Mouse (Mus musculus) frontal cortex, postnatal 14 days (tissue): ENCODE results near the gene Bhlhe23.

Experiments
- DNase-seq, 2 experiments: peaks; one replicate each; pipeline ENCODE4 v3.0.0; 2022; ENCODE audit warnings: low spot score in 2 of 2

Gene Bhlhe23

GRCm38 (mm10) chr2:180776793-180777192 is at the start of gene Bhlhe23:
TSS of gene Bhlhe23 (minus strand) at chr2:180776900.
- DNase-seq, result no peak

GRCm38 (mm10) chr2:180825147-180825941 is 48.6 kb upstream of the Bhlhe23 start:
- peak; percentile 63 to 77 for DNase-seq

- DNase-seq, result no peak
Measured at GRCm38 (mm10) chr2:180824724-180825123, 48.0 kb upstream of the Bhlhe23 start.

DNA sequence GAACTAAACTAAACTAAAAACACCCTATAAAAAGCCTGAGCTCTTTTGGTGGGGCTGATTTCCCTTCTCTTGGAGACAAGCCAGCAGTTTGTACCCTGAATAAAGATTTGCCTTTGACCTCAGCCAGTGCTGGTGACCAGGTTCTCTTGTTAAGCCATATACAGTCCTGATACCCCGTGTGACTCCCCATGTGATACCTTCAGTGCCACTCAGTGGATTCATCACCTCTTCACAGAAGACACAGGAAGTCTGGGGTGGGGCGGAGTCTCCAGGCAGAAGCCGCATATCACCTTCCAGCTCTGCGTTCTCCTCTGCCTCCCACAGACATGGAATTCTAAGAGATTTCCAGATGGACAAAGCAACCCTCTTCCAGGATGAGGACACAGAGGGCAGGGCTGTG is 47.4 kb upstream of the Bhlhe23 start:
- peak in 1 of 2 experiments; percentile 44 for DNase-seq

DNA sequence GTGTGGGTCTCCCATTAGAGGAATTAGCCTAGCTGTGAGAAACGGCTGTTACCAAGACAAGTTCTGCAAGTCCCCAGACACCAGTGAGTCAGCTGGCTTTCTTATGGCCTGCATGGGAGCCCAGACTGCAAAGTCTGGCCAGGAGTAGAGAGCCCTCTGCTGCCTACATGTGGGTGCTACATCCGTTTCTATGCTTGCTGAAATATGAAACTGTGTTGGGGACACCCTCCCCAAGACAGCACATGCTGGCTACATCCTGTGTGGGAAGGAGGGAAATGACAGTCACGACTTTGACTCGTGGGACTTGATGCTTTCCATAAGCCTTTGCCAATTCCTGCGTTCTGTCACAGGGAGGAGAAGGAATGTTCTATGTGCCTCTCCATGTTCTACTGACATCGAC is 45.8 kb upstream of the Bhlhe23 start:
- DNase-seq, result peak; percentile 70 to 77

- no peak for DNase-seq
Measured at GRCm38 (mm10) chr2:180819504-180819903, 42.8 kb upstream of the Bhlhe23 start.

DNA sequence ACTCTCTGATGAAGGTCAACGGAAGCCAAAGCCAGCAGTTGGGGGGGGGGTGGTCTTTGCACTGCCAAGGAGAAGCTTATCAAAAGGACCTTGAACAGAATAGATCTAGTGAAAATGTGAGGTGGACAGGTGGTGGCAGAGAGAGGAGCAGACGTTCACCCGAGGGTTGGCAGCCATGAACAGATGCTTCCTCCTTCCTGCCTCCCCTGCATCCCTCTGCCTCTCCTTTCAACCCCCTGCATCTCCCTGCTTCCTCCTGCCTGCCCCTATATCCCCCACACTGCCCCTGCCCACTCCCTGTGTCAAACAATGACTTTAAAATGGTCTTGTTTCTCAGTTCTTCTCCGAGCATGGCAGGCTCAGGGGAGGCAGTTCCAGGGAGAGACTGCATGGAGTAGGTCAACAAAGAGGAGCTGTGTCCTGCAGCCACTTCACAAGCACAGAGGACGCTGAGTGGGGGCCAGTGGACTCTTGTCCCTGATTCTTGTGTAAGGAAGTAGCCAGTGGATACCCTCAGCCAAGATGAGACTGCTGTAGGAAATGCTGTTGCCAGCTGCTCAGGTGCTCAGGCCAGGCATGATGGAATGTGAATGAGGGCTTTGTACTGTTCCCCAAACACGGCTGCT is 39.9 kb upstream of the Bhlhe23 start:
- no peak for DNase-seq

GRCm38 (mm10) chr2:180813982-180814568 is 37.4 kb upstream of the Bhlhe23 start:
- no peak for DNase-seq

DNA sequence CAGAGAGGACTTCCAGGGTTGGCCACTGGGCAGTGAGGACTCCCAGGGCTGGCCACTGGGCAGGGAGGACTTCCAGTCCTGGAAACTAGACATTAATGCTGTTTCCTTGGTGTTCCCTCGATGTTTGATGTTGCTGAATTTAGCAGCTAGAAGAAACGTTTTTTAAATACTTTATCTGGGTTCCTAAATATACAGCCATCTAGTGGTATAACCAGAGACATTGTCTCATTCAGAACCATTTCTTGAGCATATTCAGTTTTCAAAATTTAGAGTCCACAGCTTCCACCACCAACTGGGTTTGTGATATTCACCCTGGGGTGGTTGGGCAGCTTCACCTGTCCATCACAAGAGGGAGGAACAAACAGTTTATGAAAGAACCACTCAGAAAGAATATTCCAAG is 34.3 kb upstream of the Bhlhe23 start:
- DNase-seq, result no peak

- DNase-seq, result no peak
Measured at GRCm38 (mm10) chr2:180809510-180809909, 32.8 kb upstream of the Bhlhe23 start.

DNA sequence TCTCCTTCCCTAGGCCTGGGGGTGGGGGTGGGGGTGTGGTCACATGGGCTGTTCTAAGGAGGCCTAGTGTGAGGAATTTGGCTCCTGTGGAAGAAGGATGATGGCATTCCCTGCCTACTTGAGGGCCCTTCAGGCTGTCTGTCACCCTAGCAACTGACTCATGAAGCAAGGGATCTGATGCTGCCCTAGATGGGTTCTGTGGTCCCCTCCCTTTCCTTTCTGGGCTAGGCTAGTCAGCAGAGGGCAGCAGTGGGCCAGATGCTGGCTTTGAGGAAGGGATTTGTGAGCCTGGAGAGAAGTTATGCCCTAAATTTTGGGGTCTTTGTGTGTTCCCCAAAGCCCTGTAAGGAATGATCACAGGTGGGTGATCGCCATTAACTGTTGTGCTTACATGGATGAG is 29.3 kb upstream of the Bhlhe23 start:
- DNase-seq, result peak; percentile 45 to 51

- DNase-seq, result no peak
Measured at GRCm38 (mm10) chr2:180796008-180796407, 19.3 kb upstream of the Bhlhe23 start.

GRCm38 (mm10) chr2:180795597-180795996 is 18.9 kb upstream of the Bhlhe23 start:
- no peak for DNase-seq

DNA sequence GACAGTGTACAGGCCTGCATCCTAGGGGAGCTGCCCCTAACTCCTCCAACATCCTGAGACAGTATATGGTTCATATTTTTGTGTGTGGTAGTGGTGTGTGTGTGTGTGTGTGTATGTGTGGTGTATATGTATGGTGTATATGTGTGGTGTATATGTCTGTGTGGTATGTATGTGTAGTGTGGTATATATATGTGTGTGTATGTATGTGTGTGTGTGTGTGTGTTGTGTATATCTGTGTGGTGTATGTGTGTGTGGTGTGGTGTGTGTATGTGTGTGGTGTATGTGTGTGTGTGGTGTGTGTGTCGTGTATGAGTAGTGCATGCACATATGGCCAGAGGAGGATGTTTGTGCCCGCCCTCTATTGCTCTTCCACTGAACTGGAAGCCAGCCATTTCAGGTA is 17.7 kb upstream of the Bhlhe23 start:
- DNase-seq, result no peak

DNA sequence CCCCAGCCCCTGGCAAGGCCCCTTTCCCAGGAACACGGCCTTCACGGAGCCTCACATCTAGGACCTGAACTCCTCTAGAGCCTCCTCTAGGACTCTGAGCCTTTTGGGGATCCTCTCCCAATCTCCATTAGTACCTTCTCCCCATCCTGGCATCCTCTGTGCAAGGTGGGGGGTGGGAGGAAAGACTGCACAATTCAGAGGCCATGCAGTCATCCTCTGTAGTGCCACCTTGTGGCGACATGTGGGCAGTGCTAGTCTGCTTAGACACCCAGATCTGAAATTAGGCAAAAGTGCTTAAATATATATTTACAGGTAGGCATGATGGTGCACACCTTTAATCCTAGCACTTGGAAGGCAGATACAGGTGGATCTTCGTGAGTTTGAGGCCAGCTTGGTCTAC is 15.0 kb upstream of the Bhlhe23 start:
- peak in 1 of 2 experiments; percentile 57 for DNase-seq

- DNase-seq, result no peak
Measured at GRCm38 (mm10) chr2:180788843-180789242, 12.1 kb upstream of the Bhlhe23 start.

DNA sequence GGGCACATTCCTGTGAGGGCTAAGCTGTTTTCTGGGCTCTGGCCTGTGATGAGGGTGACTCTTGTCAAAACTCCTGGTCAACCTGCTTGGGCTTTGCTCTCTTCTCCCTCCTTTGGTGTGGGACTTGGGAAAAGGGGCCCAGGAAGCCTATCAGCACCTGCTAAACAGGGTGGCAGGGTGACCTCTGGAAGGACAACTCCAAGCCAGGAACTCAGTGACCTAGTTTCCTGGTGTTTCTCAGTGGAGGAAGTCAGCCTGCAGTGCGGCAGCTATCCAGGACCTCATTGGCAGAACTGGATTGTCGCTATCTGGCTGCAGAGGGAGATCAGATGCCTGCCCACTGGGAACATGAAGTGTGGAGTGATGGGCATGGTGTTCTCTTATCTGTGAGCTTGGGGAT is 11.7 kb upstream of the Bhlhe23 start:
- no peak for DNase-seq

DNA sequence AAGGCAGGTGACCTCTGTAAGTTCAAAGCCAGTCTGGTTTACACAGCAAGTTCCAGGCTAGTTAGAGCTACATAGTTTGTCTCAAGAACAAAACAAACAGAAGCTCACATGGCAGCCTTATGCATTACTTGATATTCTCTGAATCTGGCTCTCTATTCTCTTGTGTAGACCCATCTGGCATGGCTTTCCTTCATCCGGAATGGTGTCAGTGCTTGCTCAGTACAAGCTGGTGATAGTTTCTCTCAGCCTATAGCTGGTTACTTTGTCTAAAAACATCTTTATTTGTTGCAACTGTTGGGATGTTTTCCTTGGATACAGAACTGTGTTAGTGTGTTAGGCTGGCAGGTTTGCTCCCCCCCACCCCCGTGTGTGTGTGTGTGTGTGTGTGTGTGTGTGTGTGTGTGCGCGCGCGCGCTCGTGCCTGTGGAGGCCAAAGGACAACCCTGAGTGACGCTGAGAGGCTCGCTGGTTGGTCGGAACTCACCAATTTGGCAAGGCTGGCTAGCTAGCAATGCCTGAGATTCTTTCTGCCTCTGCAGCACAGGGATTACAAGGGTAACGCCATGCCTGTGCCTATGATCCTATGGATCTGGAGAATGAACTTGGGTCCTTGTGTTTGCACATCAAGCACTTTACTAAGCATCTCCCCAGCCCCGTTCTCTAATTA is 11.0 kb upstream of the Bhlhe23 start:
- no peak for DNase-seq

GRCm38 (mm10) chr2:180786732-180787131 is 10.0 kb upstream of the Bhlhe23 start:
- DNase-seq, result no peak

- DNase-seq, result no peak
Measured at GRCm38 (mm10) chr2:180780282-180780681, 3.6 kb upstream of the Bhlhe23 start.

- peak in 1 of 2 experiments; percentile 63 for DNase-seq
Measured at GRCm38 (mm10) chr2:180779226-180780104, 2.8 kb upstream of the Bhlhe23 start.
